Mouse (Mus musculus) E14TG2a.4 (cell line): ENCODE measurements at regions not wholly inside any gene's neighbourhood (a gene's known extent, or its start where the extent isn't known, plus 50 kb on each side); places are given as distances from the start of the nearest gene placed in this dataset.

ENCODE experiments used
- H3K27me3 ChIP-seq: 2 replicates; pipeline ENCODE4 v1.6.1; 2014; ENCODE audit warnings: low read length, control low read depth; ENCODE audit not compliant: insufficient read depth
- H3K36me3 ChIP-seq: 2 replicates; pipeline ENCODE4 v1.6.1; 2014; ENCODE audit warnings: low read length, control low read depth; ENCODE audit not compliant: insufficient read depth
- H3K4me1 ChIP-seq: replicated peaks from 2 replicates; pipeline ENCODE4 v1.6.1; 2014; ENCODE audit warnings: low read depth, low read length, control low read depth
- H3K4me3 ChIP-seq: replicated peaks from 2 replicates; pipeline ENCODE4 v1.5.1; 2014; ENCODE audit warnings: mild to moderate bottlenecking, low read length
- H3K9me3 ChIP-seq: 2 replicates; pipeline ENCODE4 v1.6.1; 2014; ENCODE audit warnings: low read length, control low read depth
- CTCF ChIP-seq: conservative IDR thresholded peaks from 2 replicates; pipeline ENCODE4 v1.5.1; 2014; ENCODE audit warnings: low read length
- NANOG ChIP-seq: IDR thresholded peaks from 2 replicates; pipeline ENCODE4 v1.6.1; 2014; ENCODE audit warnings: borderline replicate concordance, low read length, mixed read lengths
- POU5F1 ChIP-seq: IDR thresholded peaks from 2 replicates; pipeline ENCODE4 v1.6.1; 2014; ENCODE audit warnings: low read length, borderline replicate concordance

DNA sequence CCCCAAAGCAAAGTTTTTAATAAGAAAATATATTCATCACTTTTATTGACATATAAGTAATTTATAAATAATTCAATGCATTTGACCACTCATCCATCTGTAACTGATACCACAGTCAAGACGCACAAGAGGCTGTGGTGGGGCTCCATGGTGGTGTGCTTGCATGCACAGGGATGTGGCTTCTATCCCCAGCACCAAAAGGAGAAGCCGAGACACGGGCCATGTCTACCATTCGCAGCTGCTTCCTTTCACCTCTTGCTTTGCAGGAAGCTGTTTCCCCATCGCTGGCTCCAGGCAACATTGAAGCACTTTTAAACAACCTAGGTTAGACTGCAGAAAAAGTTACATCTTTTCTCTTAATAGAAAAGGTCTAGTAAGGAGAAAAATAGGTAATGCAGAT lies 461.3 kb downstream of the Zfp704 start:
- H3K4me1 ChIP-seq, result no peaks in the 10 kb centered on the region
- no peaks in the 10 kb centered on the region for H3K36me3 ChIP-seq
- TF ChIP-seq POU5F1, result no peak
- TF ChIP-seq CTCF, result no peak
- no peak for TF ChIP-seq NANOG
- peaks cover 6% of the 10 kb centered on the region; the same call in 1 of the 2 replicates for H3K9me3 ChIP-seq
- H3K27me3 ChIP-seq, result peaks cover 11% of the 10 kb centered on the region
- no peak overlapping the region for H3K4me3 ChIP-seq

DNA sequence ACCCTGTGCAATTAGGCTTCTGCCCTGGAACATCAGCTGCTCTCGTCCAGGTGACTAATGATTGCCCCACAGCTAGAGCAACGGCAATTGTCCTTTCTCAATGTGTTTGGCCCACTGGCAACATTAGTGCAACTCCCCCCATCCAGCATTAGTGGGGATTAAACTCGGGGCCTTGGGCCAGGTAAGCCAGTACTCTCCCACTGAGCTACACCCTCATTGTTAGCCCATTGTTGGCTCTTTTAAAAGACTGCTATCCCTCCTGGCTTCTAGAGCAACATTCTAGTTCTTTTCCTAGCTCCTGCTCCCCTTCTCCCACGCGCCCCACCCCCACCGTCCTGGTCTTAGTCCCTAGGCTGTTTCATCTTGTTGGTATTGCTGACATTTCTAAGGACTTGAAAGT lies 463.4 kb downstream of the Zfp704 start:
- Histone ChIP-seq H3K4me3 (no peak overlapping the region), H3K27me3 (peaks cover 13% of the 10 kb centered on the region; the same call in 1 of the 2 replicates), H3K4me1 (peaks cover 6% of the 10 kb centered on the region), H3K9me3 (peaks cover 6% of the 10 kb centered on the region; the same call in 1 of the 2 replicates), H3K36me3 (no peaks in the 10 kb centered on the region)
- TF ChIP-seq CTCF (no peak), NANOG (no peak), POU5F1 (no peak)

DNA sequence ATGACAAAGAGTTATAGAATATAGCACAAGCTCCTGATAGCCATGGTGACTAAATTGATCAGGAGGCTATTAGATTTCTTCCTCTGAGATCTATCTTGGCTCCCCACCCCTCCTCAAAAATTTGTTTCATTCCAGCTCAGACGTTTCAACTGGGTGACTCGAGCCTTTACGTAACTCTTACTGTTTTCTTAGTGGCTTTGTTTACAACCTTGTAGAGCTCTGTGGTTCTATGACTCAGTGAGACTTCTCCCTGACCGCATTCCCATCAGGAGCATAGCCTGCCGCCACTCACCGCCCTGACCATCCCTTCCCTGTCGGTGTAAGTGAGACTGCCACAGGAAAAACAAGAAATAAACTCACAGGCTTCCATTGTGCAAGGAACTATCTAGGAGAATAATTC lies 464.3 kb downstream of the Zfp704 start:
- Histone ChIP-seq H3K4me3 (no peak overlapping the region), H3K4me1 (peaks cover 6% of the 10 kb centered on the region), H3K9me3 (peaks cover 6% of the 10 kb centered on the region; the same call in 1 of the 2 replicates), H3K27me3 (0 out of 2 replicates have a peak, but pooled peaks cover 11% of the 10 kb centered on the region), H3K36me3 (no peaks in the 10 kb centered on the region)
- TF ChIP-seq NANOG, result no peak
- TF ChIP-seq POU5F1, result no peak
- no peak for TF ChIP-seq CTCF

DNA sequence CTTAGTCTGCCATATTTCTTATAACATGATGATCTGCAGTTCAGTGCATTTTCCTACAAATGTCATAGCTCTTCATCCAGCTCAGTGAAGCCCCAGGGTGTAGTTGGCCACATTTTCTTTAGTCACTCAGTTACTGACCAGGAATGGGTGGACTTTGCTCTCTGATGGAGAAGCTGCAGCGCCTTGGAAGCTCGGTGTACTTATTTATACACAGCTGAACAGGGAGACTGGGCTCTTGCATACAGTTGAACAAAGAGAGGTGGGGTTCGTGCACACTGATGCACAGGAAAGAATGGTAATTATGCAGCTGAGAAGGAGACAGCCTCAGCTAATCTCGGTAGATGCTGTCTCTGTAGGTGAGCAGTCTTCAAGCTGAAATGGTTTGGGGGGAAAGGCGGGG lies 468.0 kb downstream of the Zfp704 start:
- Histone ChIP-seq H3K9me3 (peaks cover 6% of the 10 kb centered on the region; the same call in 1 of the 2 replicates), H3K4me3 (no peak overlapping the region), H3K4me1 (peaks cover 18% of the 10 kb centered on the region), H3K27me3 (0 out of 2 replicates have a peak, but pooled peaks cover 10% of the 10 kb centered on the region), H3K36me3 (no peaks in the 10 kb centered on the region)
- TF ChIP-seq CTCF, result no peak
- TF ChIP-seq NANOG, result no peak
- no peak for TF ChIP-seq POU5F1

DNA sequence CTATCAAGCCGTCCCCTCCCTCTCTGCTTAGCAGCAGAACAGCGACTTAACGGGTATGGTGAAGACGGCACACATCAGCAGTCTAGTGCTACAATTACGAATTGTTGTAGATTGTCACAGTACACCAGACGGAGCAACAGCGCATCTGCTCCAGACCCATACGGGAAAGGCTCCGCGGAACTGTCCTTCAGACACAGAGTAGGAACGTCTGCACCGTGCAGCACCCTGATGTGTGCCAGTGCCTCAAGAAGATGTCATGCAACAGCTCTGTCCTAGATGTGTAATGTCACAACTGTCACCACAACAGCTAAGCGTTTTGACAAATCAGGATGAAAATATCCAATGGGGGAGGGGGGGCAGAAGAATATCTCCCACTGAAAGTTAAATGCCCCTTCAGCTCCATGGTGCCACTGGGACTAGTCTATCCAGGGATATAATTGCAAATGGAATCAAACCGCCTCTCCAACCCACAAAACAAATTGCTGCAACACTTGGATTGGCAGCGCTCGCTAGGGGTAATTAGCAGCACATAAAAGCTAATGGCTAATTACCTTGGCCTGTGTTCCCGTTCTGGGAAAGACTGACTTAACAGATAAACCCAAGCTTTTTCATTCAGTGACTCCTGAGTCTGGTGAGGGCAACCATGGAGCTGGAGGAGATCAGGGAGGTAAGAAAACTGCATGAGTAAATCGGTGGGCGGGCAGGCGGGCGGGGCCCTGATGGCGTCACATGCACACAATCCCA lies 472.6 kb downstream of the Zfp704 start:
- TF ChIP-seq POU5F1 (no peak), CTCF (no peak), NANOG (no peak)
- Histone ChIP-seq H3K4me3 (no peak overlapping the region), H3K4me1 (peaks cover 38% of the 10 kb centered on the region), H3K27me3 (peaks cover 26% of the 10 kb centered on the region), H3K9me3 (no peaks in the 10 kb centered on the region), H3K36me3 (no peaks in the 10 kb centered on the region)

DNA sequence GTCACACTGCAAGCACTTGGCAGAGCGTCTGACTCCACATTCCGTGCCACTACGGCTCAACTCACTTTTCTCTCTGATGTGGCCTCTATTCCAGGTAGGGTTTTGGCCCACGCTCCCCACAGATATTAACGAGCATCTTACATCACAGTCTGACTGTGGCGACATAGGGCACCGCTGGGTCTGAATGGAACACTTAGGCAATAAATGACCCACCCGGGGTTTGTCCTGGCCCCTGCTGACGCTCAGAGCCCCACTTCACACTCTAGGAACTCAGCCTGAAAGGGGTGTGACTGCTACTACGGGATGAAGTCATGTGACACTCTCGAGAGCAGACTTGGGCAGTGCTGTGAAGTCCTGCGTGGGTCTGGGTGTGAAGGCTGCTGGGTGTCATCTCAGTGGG lies 475.9 kb downstream of the Zfp704 start:
- Histone ChIP-seq H3K36me3 (no peaks in the 10 kb centered on the region), H3K4me1 (peaks cover 52% of the 10 kb centered on the region), H3K4me3 (no peak overlapping the region; the same call in 1 of the 2 replicates), H3K9me3 (no peaks in the 10 kb centered on the region), H3K27me3 (peaks cover 25% of the 10 kb centered on the region)
- TF ChIP-seq CTCF (no peak), NANOG (no peak), POU5F1 (no peak)

DNA sequence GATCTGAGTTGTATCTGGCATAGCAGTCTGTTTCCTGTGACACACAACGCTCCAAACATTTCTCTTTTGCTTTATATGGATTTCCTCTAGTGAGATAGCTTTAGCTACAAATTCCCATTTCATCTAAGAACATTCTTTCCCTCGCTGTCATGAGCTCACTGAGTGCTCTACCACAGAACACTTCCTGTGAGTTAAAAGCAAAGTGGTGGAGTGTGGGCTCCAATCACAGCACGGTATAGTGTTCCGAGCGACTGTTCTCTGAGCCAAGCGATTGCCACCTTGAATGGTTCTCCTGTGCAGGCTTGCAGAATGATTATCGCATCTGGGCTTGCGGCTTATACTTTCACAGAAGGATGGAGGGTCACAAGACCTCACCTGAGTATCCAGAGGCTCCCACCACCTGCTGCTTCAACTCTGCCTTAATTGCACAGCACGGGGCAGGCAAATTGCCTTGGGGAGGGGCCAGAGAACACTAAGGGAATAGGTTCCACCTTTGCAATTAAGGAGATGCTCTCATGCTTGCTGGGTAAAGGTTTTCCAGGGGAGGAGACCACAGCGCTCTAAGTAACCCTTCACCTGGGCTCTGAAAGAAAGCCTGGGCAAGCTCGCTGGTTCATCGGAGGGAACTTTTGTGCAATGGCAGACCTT lies 477.7 kb downstream of the Zfp704 start:
- Histone ChIP-seq H3K27me3 (peaks cover 30% of the 10 kb centered on the region), H3K36me3 (no peaks in the 10 kb centered on the region), H3K9me3 (no peaks in the 10 kb centered on the region), H3K4me1 (peaks cover 52% of the 10 kb centered on the region), H3K4me3 (no peak overlapping the region)
- no peak for TF ChIP-seq CTCF
- no peak for TF ChIP-seq NANOG
- no peak for TF ChIP-seq POU5F1

DNA sequence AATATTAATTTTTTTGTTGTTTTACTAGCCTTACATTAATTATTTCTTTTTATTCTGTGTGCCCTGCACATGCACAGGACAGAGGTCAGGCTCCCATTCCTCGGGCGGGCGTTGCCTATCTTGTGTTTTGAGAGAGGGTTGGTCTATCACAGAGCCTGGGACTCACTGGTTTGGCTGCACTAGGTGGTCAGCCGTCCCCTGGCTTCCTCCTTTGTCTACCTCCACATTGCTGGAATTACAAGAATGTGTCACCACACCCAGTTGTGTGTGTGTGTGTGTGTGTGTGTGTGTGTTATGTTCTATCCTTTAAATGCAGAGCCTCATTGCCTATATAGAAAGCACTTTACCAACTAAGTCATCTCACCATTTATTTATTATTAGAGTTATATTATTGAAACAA lies 478.5 kb downstream of the Zfp704 start:
- TF ChIP-seq POU5F1 (no peak), CTCF (no peak), NANOG (no peak)
- no peaks in the 10 kb centered on the region for H3K9me3 ChIP-seq

DNA sequence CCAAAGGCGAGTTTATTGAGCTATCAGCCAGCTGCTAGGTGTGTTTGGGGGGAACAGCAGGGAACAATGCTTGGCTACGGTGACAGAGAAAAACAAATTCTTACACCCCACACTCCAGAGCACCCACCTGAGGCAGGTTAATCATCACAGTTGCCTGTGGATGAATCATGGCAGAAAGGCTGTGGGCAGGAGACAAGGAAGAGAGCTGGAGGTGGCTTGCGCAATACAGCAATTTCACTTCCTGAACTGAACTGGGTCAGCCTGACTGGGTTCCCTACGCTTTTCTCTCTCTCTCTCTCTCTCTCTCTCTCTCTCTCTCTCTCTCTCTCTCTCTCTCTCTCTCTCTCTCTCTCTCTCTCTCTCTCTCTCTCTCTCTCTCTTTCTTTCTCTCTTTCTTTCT lies 481.5 kb downstream of the Zfp704 start:
- Histone ChIP-seq H3K4me3 (no peak overlapping the region), H3K4me1 (peaks cover 42% of the 10 kb centered on the region), H3K36me3 (no peaks in the 10 kb centered on the region), H3K9me3 (no peaks in the 10 kb centered on the region), H3K27me3 (peaks cover 25% of the 10 kb centered on the region)
- no peak for TF ChIP-seq CTCF
- TF ChIP-seq POU5F1, result no peak
- TF ChIP-seq NANOG, result no peak

More for the DNA sequence above, 478.5 kb downstream of the Zfp704 start:
- H3K36me3 ChIP-seq, result no peaks in the 10 kb centered on the region
- no peak overlapping the region for H3K4me3 ChIP-seq
- peaks cover 48% of the 10 kb centered on the region for H3K4me1 ChIP-seq
- H3K27me3 ChIP-seq, result peaks cover 30% of the 10 kb centered on the region
